In genomic region chr5:41697958-41698357, GRCm38 (mm10) we compare ENCODE assay signal across 15 mouse cellular contexts. TPM values are rescaled to one million over a fixed set of nuclear protein-coding genes. Genes with fewer than 3 reads are reported as not detected.
A peak's percentile ranks its signal among the peaks of the same experiment; 100 is the strongest.
DNase-seq lines count a peak whose midpoint lies in the region; ATAC-seq and TF ChIP-seq lines count a peak whose summit lies in the region.
"Had no signal": no experiment of that assay in that cellular context is flagged by ENCODE, and none has a peak within 500 bp of the region (broad histone marks: within the 10 kb centered on the region; RNA-seq: fewer than 3 reads in every experiment).

No protein-coding gene starts in this region.

- no peaks in the 10 kb centered on the region for H3K9me3 ChIP-seq in liver, postnatal 0 days (ENCODE audit: low read length)
- H3K9me3 ChIP-seq: G1E; limb, embryonic 13.5 days; midbrain, embryonic 13.5 days had no signal

- no peak for DNase-seq in gastrocnemius, adult 2 months
- no peak for DNase-seq in gastrocnemius, postnatal 36 days
- no peak for DNase-seq in liver, postnatal 0 days
- no peak for DNase-seq in liver
- peak; percentile 16 to 18 for DNase-seq in B cell, adult 2 months
- peak; percentile 29 for DNase-seq in brain, adult 2 months (ENCODE audit: low read depth, low spot score)
- DNase-seq in cerebellum, adult 2 months, result no peak
- no peak for DNase-seq in spleen, adult 12 weeks (ENCODE audit: low spot score)
- DNase-seq: cerebellum, postnatal 36 days; kidney, postnatal 14 days; lung, adult 2 months; retina, postnatal 1 day had no signal

- peak; percentile 9; the same call in 1 of the 2 replicates for TF ChIP-seq CTCF in gastrocnemius, adult 2 months (IDR thresholded peaks at IDR 0.05)
- TF ChIP-seq CTCF in liver, postnatal 0 days (IDR thresholded peaks at IDR 0.05; ENCODE audit: low read depth), result peak; percentile 20; the same call in 1 of the 2 replicates
- no peak for TF ChIP-seq CTCF in cerebellum, adult 2 months (IDR thresholded peaks at IDR 0.05; ENCODE audit: borderline replicate concordance, insufficient read depth, low read depth, low read length)

- no peak for ATAC-seq in liver, postnatal 0 days
- ATAC-seq: midbrain, embryonic 13.5 days had no signal

- no peaks in the 10 kb centered on the region for H3K36me3 ChIP-seq in liver, postnatal 0 days (replicated peaks; ENCODE audit: insufficient read depth, low read length)
- H3K36me3 ChIP-seq: midbrain, embryonic 13.5 days had no signal

- H3K4me2 ChIP-seq in liver, postnatal 0 days (ENCODE audit: low read depth, low read length), result no peak overlapping the region
- H3K4me2 ChIP-seq: limb, embryonic 13.5 days; midbrain, embryonic 13.5 days had no signal

- H3K9ac ChIP-seq in liver, postnatal 0 days (replicated peaks), result no peak overlapping the region
- H3K9ac ChIP-seq: limb, embryonic 13.5 days; midbrain, embryonic 13.5 days had no signal

- no peak overlapping the region for H3K27ac ChIP-seq in gastrocnemius, adult 2 months
- H3K27ac ChIP-seq in liver, postnatal 0 days (ENCODE audit: low read depth), result no peak overlapping the region
- H3K27ac ChIP-seq in cerebellum, adult 2 months (ENCODE audit: insufficient read depth, low read length), result no peak overlapping the region
- H3K27ac ChIP-seq: limb, embryonic 13.5 days; midbrain, embryonic 13.5 days had no signal

- no peak for TF ChIP-seq POLR2A in cerebellum, adult 2 months (IDR thresholded peaks at IDR 0.05; ENCODE audit: borderline replicate concordance, insufficient read depth, low read length)

- no peak overlapping the region for H3K4me3 ChIP-seq in gastrocnemius, adult 2 months
- H3K4me3 ChIP-seq in liver, postnatal 0 days (ENCODE audit: low read depth, low read length), result no peak overlapping the region
- H3K4me3 ChIP-seq in cerebellum, adult 2 months (replicated peaks; ENCODE audit: insufficient read depth, low read depth, low read length), result no peak overlapping the region
- H3K4me3 ChIP-seq: limb, embryonic 13.5 days; midbrain, embryonic 13.5 days had no signal

- no peaks in the 10 kb centered on the region for H3K4me1 ChIP-seq in liver, postnatal 0 days (ENCODE audit: insufficient read depth)
- H3K4me1 ChIP-seq in cerebellum, adult 2 months (ENCODE audit: control insufficient read depth, insufficient read depth, low read length), result no peaks in the 10 kb centered on the region
- H3K4me1 ChIP-seq: limb, embryonic 13.5 days; midbrain, embryonic 13.5 days had no signal

- TF ChIP-seq EP300 in liver, postnatal 0 days (IDR thresholded peaks at IDR 0.05; ENCODE audit: low read depth), result no peak

- intact Hi-C loops in gastrocnemius, adult 2 months (cut with DNase I), result no loop called here
- intact Hi-C loops in gastrocnemius, postnatal 36 days (cut with DNase I), result no loop called here

- no peaks in the 10 kb centered on the region for H3K27me3 ChIP-seq in liver, postnatal 0 days (ENCODE audit: insufficient read depth, low read length)
- no peaks in the 10 kb centered on the region for H3K27me3 ChIP-seq in cerebellum, adult 2 months (ENCODE audit: control insufficient read depth, insufficient read depth, low read length)
- H3K27me3 ChIP-seq: limb, embryonic 13.5 days; midbrain, embryonic 13.5 days had no signal

RNA-seq across cellular contexts. Expression of gene Rab28, which starts 10.0 kb away (rescaled TPM):
- total RNA-seq in gastrocnemius, adult 2 months (2021), result 10 to 100 TPM; 83.0 to 98.9 TPM
- total RNA-seq in gastrocnemius, postnatal 36 days (2021), result 10 to 100 TPM; 78.9 to 84.4 TPM
- polyA plus RNA-seq in liver, postnatal 0 days (2015; fragmentation: Nextera tagmentation; extraction: Ambion mirVana), result 22.5 and 25.9 TPM in 2 replicates
- 78.8 and 79.4 TPM in 2 replicates for polyA plus RNA-seq in cerebellum, adult 2 months (2012; rRNA removed)

Comparison
In these comparisons a context has a peak if more than half of its experiments do, and no peak if none do; other contexts are left out.
1. DNase-seq: peak in B cell, adult 2 months (2 of 2) and brain, adult 2 months (single experiment); none in gastrocnemius, adult 2 months (single experiment), gastrocnemius, postnatal 36 days (0 of 2), liver, postnatal 0 days (single experiment), liver (single experiment), cerebellum, adult 2 months (0 of 2) and spleen, adult 12 weeks (single experiment).